In the genomic region with DNA sequence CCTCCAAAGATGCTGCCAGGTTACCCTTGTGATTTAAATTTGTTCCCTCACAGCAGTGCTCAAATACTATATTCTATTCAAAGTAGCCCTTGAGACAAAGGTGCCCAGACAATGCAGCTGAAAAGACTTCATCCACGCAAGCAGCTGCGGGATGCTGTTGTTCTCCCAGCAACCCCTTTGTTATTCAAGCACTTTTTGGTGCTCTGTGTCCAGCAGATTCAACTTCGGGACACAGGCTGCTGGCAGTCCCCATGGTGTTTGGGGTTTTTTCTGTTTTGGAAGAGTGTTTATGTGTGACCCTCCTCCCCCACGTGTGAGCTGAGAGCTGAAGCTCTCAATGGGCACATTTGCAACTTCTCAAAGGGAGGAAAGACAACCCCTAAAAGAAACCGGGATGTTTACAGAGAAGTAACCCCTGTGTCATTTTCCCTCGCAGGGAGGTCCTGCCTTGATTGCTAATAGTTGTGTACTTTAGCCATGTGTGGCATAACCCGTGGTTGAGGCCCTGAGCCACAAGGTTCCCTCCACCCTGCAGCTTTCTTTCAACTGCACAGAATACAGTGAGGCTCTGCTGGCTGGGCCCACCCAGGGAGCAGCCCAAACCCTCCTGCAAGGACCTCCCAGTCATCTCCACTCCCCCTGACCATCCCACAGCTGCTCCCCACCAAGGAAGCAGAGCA, we compare ENCODE assay signal across 10 mouse cellular contexts.
DNase-seq lines count a peak whose midpoint lies in the region; ATAC-seq lines count a peak whose summit lies in the region.
"Had no signal": no experiment of that assay in that cellular context is flagged by ENCODE, and none has a peak within 500 bp of the region (broad histone marks: within the 10 kb centered on the region; RNA-seq: fewer than 3 reads in every experiment).

No protein-coding gene starts in this region.

- no peak overlapping the region for H3K4me2 ChIP-seq in embryonic facial prominence, embryonic 12.5 days (replicated peaks)
- no peak overlapping the region for H3K4me2 ChIP-seq in intestine, embryonic 15.5 days (replicated peaks)
- H3K4me2 ChIP-seq in neural tube, embryonic 13.5 days, result no peak overlapping the region

- no peaks in the 10 kb centered on the region for H3K9me3 ChIP-seq in embryonic facial prominence, embryonic 12.5 days
- no peaks in the 10 kb centered on the region for H3K9me3 ChIP-seq in intestine, embryonic 15.5 days
- no peaks in the 10 kb centered on the region for H3K9me3 ChIP-seq in neural tube, embryonic 13.5 days

- no peaks in the 10 kb centered on the region for H3K36me3 ChIP-seq in embryonic facial prominence, embryonic 12.5 days
- H3K36me3 ChIP-seq in intestine, embryonic 15.5 days, result no peaks in the 10 kb centered on the region
- no peaks in the 10 kb centered on the region for H3K36me3 ChIP-seq in neural tube, embryonic 13.5 days

- ATAC-seq in embryonic facial prominence, embryonic 12.5 days (ENCODE audit: insufficient number of reproducible peaks, insufficient read depth, low FRiP score, low TSS enrichment), result peak; percentile 65; the same call in 1 of the 2 replicates
- peak; percentile 92 for ATAC-seq in intestine, embryonic 15.5 days
- peak; percentile 43; the same call in 1 of the 2 replicates for ATAC-seq in neural tube, embryonic 13.5 days (ENCODE audit: low read depth)

- no peak overlapping the region for H3K9ac ChIP-seq in embryonic facial prominence, embryonic 12.5 days
- no peak overlapping the region for H3K9ac ChIP-seq in intestine, embryonic 15.5 days
- H3K9ac ChIP-seq in neural tube, embryonic 13.5 days, result no peak overlapping the region

- H3K4me1 ChIP-seq in embryonic facial prominence, embryonic 12.5 days, result peaks cover 21% of the 10 kb centered on the region
- H3K4me1 ChIP-seq in intestine, embryonic 15.5 days (replicated peaks), result peaks cover 12% of the 10 kb centered on the region; the same call in 1 of the 2 replicates
- peaks cover 26% of the 10 kb centered on the region for H3K4me1 ChIP-seq in neural tube, embryonic 13.5 days (replicated peaks)

- H3K4me3 ChIP-seq in embryonic facial prominence, embryonic 12.5 days, result no peak overlapping the region
- H3K4me3 ChIP-seq in intestine, embryonic 15.5 days (replicated peaks), result no peak overlapping the region
- H3K4me3 ChIP-seq in neural tube, embryonic 13.5 days, result no peak overlapping the region
- H3K4me3 ChIP-seq: layer of hippocampus, adult 2 months had no signal

- H3K27me3 ChIP-seq in embryonic facial prominence, embryonic 12.5 days, result no peaks in the 10 kb centered on the region
- H3K27me3 ChIP-seq in intestine, embryonic 15.5 days (replicated peaks), result no peaks in the 10 kb centered on the region
- H3K27me3 ChIP-seq in neural tube, embryonic 13.5 days, result peaks cover 5% of the 10 kb centered on the region

- intact Hi-C loops in left cerebral cortex, postnatal 4 days (cut with DNase I), result no loop called here
- intact Hi-C loops in gastrocnemius, postnatal 14 days (cut with DNase I; ENCODE audit: low total_unique reads), result no loop called here

- WGBS in embryonic facial prominence, embryonic 12.5 days, result 10% methylated on average over 7 of the region's 7 CpGs
- 16% methylated on average over 7 of the region's 7 CpGs for WGBS in intestine, embryonic 15.5 days
- 5% methylated on average over 7 of the region's 7 CpGs for WGBS in neural tube, embryonic 13.5 days

- H3K27ac ChIP-seq in embryonic facial prominence, embryonic 12.5 days, result peak overlapping the region; percentile 80
- H3K27ac ChIP-seq in intestine, embryonic 15.5 days, result peak overlapping the region; percentile 77
- H3K27ac ChIP-seq in neural tube, embryonic 13.5 days (replicated peaks), result no peak overlapping the region; the same call in 1 of the 2 replicates
- H3K27ac ChIP-seq: layer of hippocampus, adult 2 months had no signal

- peak; percentile 17 for DNase-seq in left cerebral cortex, postnatal 4 days
- no peak for DNase-seq in left cerebral cortex, adult 11 months (ENCODE audit: low spot score)
- no peak for DNase-seq in gastrocnemius, postnatal 14 days
- no peak for DNase-seq in gastrocnemius, postnatal 10 days
- DNase-seq in right cerebral cortex, adult 2 months (ENCODE audit: low spot score in 2 of 2), result no peak
- DNase-seq: thymus, adult 2 months had no signal
